ENCODE assay signal across 19 mouse cellular contexts in genomic region chr7:92886801-92887200, GRCm38 (mm10). TPM values are rescaled to one million over a fixed set of nuclear protein-coding genes. Genes with fewer than 3 reads are reported as not detected.
A peak's percentile ranks its signal among the peaks of the same experiment; 100 is the strongest.
DNase-seq lines count a peak whose midpoint lies in the region; ATAC-seq and TF ChIP-seq lines count a peak whose summit lies in the region.
"Had no signal": no experiment of that assay in that cellular context is flagged by ENCODE, and none has a peak within 500 bp of the region (broad histone marks: within the 10 kb centered on the region; RNA-seq: fewer than 3 reads in every experiment).

No protein-coding gene starts in this region.

- H3K4me1 ChIP-seq in heart, embryonic 10.5 days: peaks cover 17% of the 10 kb centered on the region; the same call in 1 of the 2 replicates
- no peaks in the 10 kb centered on the region for H3K4me1 ChIP-seq in lung, embryonic 14.5 days (ENCODE audit: insufficient read depth)
- H3K4me1 ChIP-seq in liver, postnatal 0 days (ENCODE audit: insufficient read depth): peaks cover 22% of the 10 kb centered on the region
- no peaks in the 10 kb centered on the region for H3K4me1 ChIP-seq in kidney, embryonic 14.5 days (ENCODE audit: control insufficient read depth, insufficient read depth, low read length)
- H3K4me1 ChIP-seq: embryonic facial prominence, embryonic 15.5 days; midbrain, embryonic 12.5 days had no signal

- H3K4me2 ChIP-seq in lung, embryonic 14.5 days: no peak overlapping the region
- H3K4me2 ChIP-seq in liver, postnatal 0 days (ENCODE audit: low read depth, low read length): peak overlapping the region; percentile 23; the same call in 1 of the 2 replicates
- H3K4me2 ChIP-seq in kidney, embryonic 14.5 days (replicated peaks; ENCODE audit: low read depth, low read length): no peak overlapping the region
- H3K4me2 ChIP-seq: embryonic facial prominence, embryonic 15.5 days; midbrain, embryonic 12.5 days; neural tube, embryonic 15.5 days had no signal

- peak overlapping the region; percentile 6; the same call in 1 of the 2 replicates for H3K27ac ChIP-seq in heart, embryonic 10.5 days
- peak overlapping the region; percentile 42; the same call in 1 of the 2 replicates for H3K27ac ChIP-seq in lung, embryonic 14.5 days (ENCODE audit: low read depth)
- peak overlapping the region; percentile 64 for H3K27ac ChIP-seq in liver, postnatal 0 days (ENCODE audit: low read depth)
- H3K27ac ChIP-seq in kidney, embryonic 14.5 days (ENCODE audit: low read depth, low read length): no peak overlapping the region
- H3K27ac ChIP-seq: embryonic facial prominence, embryonic 15.5 days; hindbrain, embryonic 10.5 days; midbrain, embryonic 12.5 days; neural tube, embryonic 15.5 days had no signal

- no peak overlapping the region for H3K9ac ChIP-seq in lung, embryonic 14.5 days
- H3K9ac ChIP-seq in liver, postnatal 0 days (replicated peaks): no peak overlapping the region
- H3K9ac ChIP-seq in kidney, embryonic 14.5 days (ENCODE audit: low read depth, low read length): no peak overlapping the region
- H3K9ac ChIP-seq: embryonic facial prominence, embryonic 15.5 days; midbrain, embryonic 12.5 days; neural tube, embryonic 15.5 days had no signal

- no peak for TF ChIP-seq CTCF in lung, embryonic 14.5 days (IDR thresholded peaks at IDR 0.05; ENCODE audit: low read depth)
- TF ChIP-seq CTCF in liver, postnatal 0 days (IDR thresholded peaks at IDR 0.05; ENCODE audit: low read depth): no peak

- ATAC-seq in lung, embryonic 14.5 days (ENCODE audit: insufficient read depth): 0 out of 2 replicates have a peak, but pooled peaks have one; percentile 19
- peak; percentile 72 for ATAC-seq in erythroid progenitor cell, adult 5-6 weeks (replicated peaks; ENCODE audit: low FRiP score, poor library complexity, severe bottlenecking)
- peak; percentile 52 for ATAC-seq in liver, postnatal 0 days
- no peak for ATAC-seq in inflammation-experienced regulatory T-cells, adult 6 months
- ATAC-seq in kidney, embryonic 14.5 days (ENCODE audit: low FRiP score, low TSS enrichment): no peak
- ATAC-seq: forebrain, embryonic 14.5 days had no signal

- H3K4me3 ChIP-seq in heart, embryonic 10.5 days: no peak overlapping the region
- H3K4me3 ChIP-seq in lung, embryonic 14.5 days (ENCODE audit: low read depth, low read length): no peak overlapping the region
- H3K4me3 ChIP-seq in liver, postnatal 0 days (ENCODE audit: low read depth, low read length): no peak overlapping the region
- no peak overlapping the region for H3K4me3 ChIP-seq in kidney, embryonic 14.5 days (ENCODE audit: low read length)
- H3K4me3 ChIP-seq: embryonic facial prominence, embryonic 15.5 days; hindbrain, embryonic 10.5 days; midbrain, embryonic 12.5 days; myocyte; neural tube, embryonic 15.5 days had no signal

- no peaks in the 10 kb centered on the region for H3K9me3 ChIP-seq in heart, embryonic 10.5 days
- H3K9me3 ChIP-seq in lung, embryonic 14.5 days (ENCODE audit: low read depth, low read length): no peaks in the 10 kb centered on the region
- no peaks in the 10 kb centered on the region for H3K9me3 ChIP-seq in liver, postnatal 0 days (ENCODE audit: low read length)
- H3K9me3 ChIP-seq in kidney, embryonic 14.5 days (ENCODE audit: control insufficient read depth, low read length): no peaks in the 10 kb centered on the region
- H3K9me3 ChIP-seq: embryonic facial prominence, embryonic 15.5 days; hindbrain, embryonic 10.5 days; midbrain, embryonic 12.5 days; neural tube, embryonic 15.5 days had no signal

- peak; percentile 81 for TF ChIP-seq EP300 in liver, postnatal 0 days (IDR thresholded peaks at IDR 0.05; ENCODE audit: low read depth)

- H3K27me3 ChIP-seq in heart, embryonic 10.5 days (ENCODE audit: insufficient read depth, poor library complexity, severe bottlenecking): no peaks in the 10 kb centered on the region
- H3K27me3 ChIP-seq in lung, embryonic 14.5 days (ENCODE audit: insufficient read depth, low read length): no peaks in the 10 kb centered on the region
- H3K27me3 ChIP-seq in liver, postnatal 0 days (ENCODE audit: insufficient read depth, low read length): no peaks in the 10 kb centered on the region
- H3K27me3 ChIP-seq in kidney, embryonic 14.5 days (ENCODE audit: control insufficient read depth, insufficient read depth, low read length): no peaks in the 10 kb centered on the region
- H3K27me3 ChIP-seq: embryonic facial prominence, embryonic 15.5 days; midbrain, embryonic 12.5 days; neural tube, embryonic 15.5 days had no signal

- no peaks in the 10 kb centered on the region for H3K36me3 ChIP-seq in heart, embryonic 10.5 days
- no peaks in the 10 kb centered on the region for H3K36me3 ChIP-seq in lung, embryonic 14.5 days (ENCODE audit: insufficient read depth)
- 0 out of 2 replicates have a peak, but pooled peaks cover 3% of the 10 kb centered on the region for H3K36me3 ChIP-seq in liver, postnatal 0 days (replicated peaks; ENCODE audit: insufficient read depth, low read length)
- no peaks in the 10 kb centered on the region for H3K36me3 ChIP-seq in kidney, embryonic 14.5 days (ENCODE audit: control insufficient read depth, insufficient read depth, low read length)
- H3K36me3 ChIP-seq: embryonic facial prominence, embryonic 15.5 days; hindbrain, embryonic 10.5 days; midbrain, embryonic 12.5 days; neural tube, embryonic 15.5 days had no signal

- DNase-seq in heart, embryonic 10.5 days (ENCODE audit: low spot score): no peak
- no peak for DNase-seq in heart, postnatal 36 days
- no peak for DNase-seq in lung, embryonic 14.5 days
- DNase-seq in lung, adult 18-20 months: no peak
- DNase-seq in liver, postnatal 0 days: no peak
- DNase-seq: adrenal gland, postnatal 14 days; cerebellum, adult 9-10 months; kidney, postnatal 36 days; lung, postnatal 36 days; right cerebral cortex, postnatal 25 days had no signal

- 64% methylated on average over 7 of the region's 7 CpGs for WGBS in heart, embryonic 10.5 days
- WGBS in lung, embryonic 14.5 days: 65% methylated on average over 7 of the region's 7 CpGs
- WGBS in liver, postnatal 0 days (ENCODE audit: insufficient replicate concordance): 60% methylated on average over 7 of the region's 7 CpGs
- WGBS in kidney, embryonic 14.5 days: 51% methylated on average over 7 of the region's 7 CpGs

- intact Hi-C loops in heart, postnatal 36 days (cut with DNase I): no loop called here

RNA-seq across cellular contexts. Expression of gene Prcp, which starts 12.5 kb away (rescaled TPM):
- 14.2 and 15.1 TPM in 2 replicates for polyA plus RNA-seq in heart, embryonic 10.5 days (2016; fragmentation: Nextera tagmentation; extraction: Ambion mirVana)
- 10 to 100 TPM; 13.6 to 19.3 TPM for total RNA-seq in heart, postnatal 36 days (2021)
- polyA plus RNA-seq in lung, embryonic 14.5 days (2014; fragmentation: Nextera tagmentation; extraction: Ambion mirVana): 42.2 and 44.2 TPM in 2 replicates
- 81.8 and 98.5 TPM in 2 replicates for total RNA-seq in erythroid progenitor cell, adult 5-6 weeks (2015; ENCODE audit: low replicate concordance)
- total RNA-seq in erythroid progenitor cell, adult 5-6 weeks (2017; ENCODE audit: low replicate concordance): 38.8 and 50.4 TPM in 2 replicates
- polyA plus RNA-seq in liver, postnatal 0 days (2015; fragmentation: Nextera tagmentation; extraction: Ambion mirVana): 10.2 and 11.5 TPM in 2 replicates
- polyA plus RNA-seq in inflammation-experienced regulatory T-cells, adult 6 months (2017; shearing (Covaris generic)): 10 to 100 TPM; 17.7 to 28.8 (median 26.7) TPM
- polyA plus RNA-seq in kidney, embryonic 14.5 days (2014; fragmentation: Nextera tagmentation; extraction: Ambion mirVana): 21.5 and 24.2 TPM in 2 replicates

RNA-seq across cellular contexts. Expression of gene Ddias, which starts 12.8 kb away (rescaled TPM):
- polyA plus RNA-seq in heart, embryonic 10.5 days (2016; fragmentation: Nextera tagmentation; extraction: Ambion mirVana): 13.8 and 17.3 TPM in 2 replicates
- total RNA-seq in heart, postnatal 36 days (2021): 1 to 10 TPM in 1 of 2 experiments, under 1 TPM in 1; 0.46 to 1.1 TPM
- polyA plus RNA-seq in lung, embryonic 14.5 days (2014; fragmentation: Nextera tagmentation; extraction: Ambion mirVana): 20.7 and 22.2 TPM in 2 replicates
- total RNA-seq in erythroid progenitor cell, adult 5-6 weeks (2015; ENCODE audit: low replicate concordance): 32.3 and 43.2 TPM in 2 replicates
- 24.4 and 30.3 TPM in 2 replicates for total RNA-seq in erythroid progenitor cell, adult 5-6 weeks (2017; ENCODE audit: low replicate concordance)
- polyA plus RNA-seq in liver, postnatal 0 days (2015; fragmentation: Nextera tagmentation; extraction: Ambion mirVana): 3.7 and 3.9 TPM in 2 replicates
- polyA plus RNA-seq in inflammation-experienced regulatory T-cells, adult 6 months (2017; shearing (Covaris generic)): 10 to 100 TPM in 1 of 3 experiments, 1 to 10 TPM in 2; 2.2 to 14.0 (median 4.4) TPM
- polyA plus RNA-seq in kidney, embryonic 14.5 days (2014; fragmentation: Nextera tagmentation; extraction: Ambion mirVana): 10.4 and 17.6 TPM in 2 replicates

Comparison
In these comparisons a context has a peak if more than half of its experiments do, and no peak if none do; other contexts are left out.
1. ATAC-seq: peak in lung, embryonic 14.5 days (single experiment), erythroid progenitor cell, adult 5-6 weeks (single experiment) and liver, postnatal 0 days (single experiment); none in inflammation-experienced regulatory T-cells, adult 6 months (single experiment) and kidney, embryonic 14.5 days (single experiment).